Mouse (Mus musculus) urinary bladder, postnatal 14 days (tissue): ENCODE measurements around the gene Vmn2r51.
"Not testable (repeated sequence)": the region's sequence is repeated elsewhere in the genome, so short reads cannot be mapped to it uniquely, and the experiment has no call there.

Experiments
- DNase-seq: peaks from one replicate; pipeline ENCODE4 v3.0.0; 2021; ENCODE audit warnings: low spot score

Gene Vmn2r51

GRCm38 (mm10) chr7:10105641-10106040, at the start of gene Vmn2r51:
Gene Vmn2r51 (minus strand): TSS chr7:10105741.
- DNase-seq = not testable (repeated sequence)

- DNase-seq = not testable (repeated sequence)
These were observed 52.3 kb downstream of the Vmn2r51 start, which contains the start of gene Vmn2r50 for GRCm38 (mm10) chr7:10053196-10053595. Gene Vmn2r50 (minus strand): TSS chr7:10053296.
